Mouse (Mus musculus) spleen, postnatal 14 days (tissue): Measurements from ENCODE around the gene Cyp46a1.

Source experiments
- DNase-seq, 2 experiments: peaks; one replicate each; pipeline ENCODE4 v3.0.0; 2021 to 2022; ENCODE audit warnings: low spot score in 2 of 2

The Cyp46a1 gene

GRCm38 (mm10) chr12:108363796-108364195 lies 29.6 kb downstream of the Cyp46a1 start:
- DNase-seq = peak in 1 of 2 experiments; percentile 23

GRCm38 (mm10) chr12:108365340-108365739 lies 31.2 kb downstream of the Cyp46a1 start:
- DNase-seq = no peak

GRCm38 (mm10) chr12:108365868-108366267 lies 31.7 kb downstream of the Cyp46a1 start:
- no peak for DNase-seq

GRCm38 (mm10) chr12:108367909-108368308 lies 33.7 kb downstream of the Cyp46a1 start:
- no peak for DNase-seq

GRCm38 (mm10) chr12:108368921-108369320 lies 34.7 kb downstream of the Cyp46a1 start:
- no peak for DNase-seq

- DNase-seq = no peak
These were observed 36.6 kb downstream of the Cyp46a1 start, which contains the start of gene Eml1 for GRCm38 (mm10) chr12:108370596-108371428. Gene Eml1 (plus strand): TSS chr12:108370957.

GRCm38 (mm10) chr12:108371429-108371765 lies 37.2 kb downstream of the Cyp46a1 start:
- no peak for DNase-seq

GRCm38 (mm10) chr12:108372241-108372640 lies 38.1 kb downstream of the Cyp46a1 start:
- no peak for DNase-seq

- DNase-seq = no peak
These were observed 39.4 kb downstream of the Cyp46a1 start for GRCm38 (mm10) chr12:108373611-108374010.

GRCm38 (mm10) chr12:108374689-108375088 lies 40.5 kb downstream of the Cyp46a1 start:
- no peak for DNase-seq

- DNase-seq = no peak
These were observed 44.4 kb downstream of the Cyp46a1 start for GRCm38 (mm10) chr12:108378379-108379133.

- no peak for DNase-seq
These were observed 52.5 kb downstream of the Cyp46a1 start for GRCm38 (mm10) chr12:108386476-108387232.

GRCm38 (mm10) chr12:108389718-108390117 lies 55.5 kb downstream of the Cyp46a1 start:
- DNase-seq = no peak

GRCm38 (mm10) chr12:108392254-108393044 lies 58.3 kb downstream of the Cyp46a1 start:
- DNase-seq = no peak

- DNase-seq = no peak
These were observed 58.9 kb downstream of the Cyp46a1 start for GRCm38 (mm10) chr12:108393082-108393481.

GRCm38 (mm10) chr12:108393637-108394036 lies 59.5 kb downstream of the Cyp46a1 start:
- DNase-seq = peak in 1 of 2 experiments; percentile 13

GRCm38 (mm10) chr12:108394534-108395284 lies 60.5 kb downstream of the Cyp46a1 start:
- no peak for DNase-seq

GRCm38 (mm10) chr12:108395285-108395660 lies 61.1 kb downstream of the Cyp46a1 start:
- no peak for DNase-seq

- no peak for DNase-seq
These were observed 62.1 kb downstream of the Cyp46a1 start for GRCm38 (mm10) chr12:108396081-108396947.

- no peak for DNase-seq
These were observed 64.5 kb downstream of the Cyp46a1 start for GRCm38 (mm10) chr12:108398681-108399080.
